Mouse (Mus musculus): ENCODE data around the gene Zfp26.

The Zfp26 gene

DNA sequence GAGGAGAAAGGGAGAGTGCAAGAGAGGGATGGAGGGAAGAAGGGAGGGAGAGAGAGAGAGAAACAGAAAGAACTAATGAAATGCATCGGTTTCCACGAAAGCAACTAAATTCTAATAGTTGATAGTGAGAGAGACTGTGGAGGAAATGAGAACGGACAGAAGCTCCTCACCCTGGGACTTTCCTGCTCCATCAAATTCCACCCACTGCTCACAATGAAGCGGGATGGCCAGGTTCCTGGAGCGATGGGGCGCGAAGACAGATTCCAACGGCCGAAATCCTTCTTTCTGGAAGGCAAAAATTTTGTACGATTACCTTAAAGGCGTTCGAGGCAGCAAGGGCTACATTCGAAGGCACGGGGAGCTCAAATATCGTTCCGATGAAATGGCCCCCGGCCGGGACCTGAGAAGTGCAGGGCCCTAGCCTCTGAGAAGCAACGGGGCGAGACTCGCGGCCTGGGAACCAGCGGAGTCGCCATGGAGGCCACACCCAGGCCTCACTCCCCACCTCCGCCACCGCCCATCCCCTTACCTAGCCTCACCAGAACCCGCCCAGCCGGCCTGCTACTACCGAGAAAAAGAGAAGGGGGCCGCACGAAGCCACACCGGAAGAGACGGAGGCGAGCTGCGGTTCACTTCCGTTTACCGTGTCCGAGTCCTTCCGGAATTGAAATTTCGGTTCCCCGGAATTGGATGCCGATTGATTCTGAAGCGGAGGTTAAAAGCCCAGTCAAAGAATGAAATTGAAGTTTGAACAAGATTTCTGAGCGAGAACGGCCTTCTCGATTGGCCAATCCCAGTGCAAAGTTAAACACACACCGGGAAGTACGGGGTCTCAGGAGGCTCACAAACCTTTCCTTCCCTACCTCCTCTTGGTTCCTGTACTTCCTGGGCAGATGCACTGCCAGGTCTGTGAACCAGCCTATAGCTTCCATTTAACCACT is at the start of gene Zfp26:
TSS of gene Zfp26 (minus strand) at position 786 of the 941 bp plus-strand sequence.
- DNase-seq (ENCODE audit: low spot score) = peak; percentile 68

DNA sequence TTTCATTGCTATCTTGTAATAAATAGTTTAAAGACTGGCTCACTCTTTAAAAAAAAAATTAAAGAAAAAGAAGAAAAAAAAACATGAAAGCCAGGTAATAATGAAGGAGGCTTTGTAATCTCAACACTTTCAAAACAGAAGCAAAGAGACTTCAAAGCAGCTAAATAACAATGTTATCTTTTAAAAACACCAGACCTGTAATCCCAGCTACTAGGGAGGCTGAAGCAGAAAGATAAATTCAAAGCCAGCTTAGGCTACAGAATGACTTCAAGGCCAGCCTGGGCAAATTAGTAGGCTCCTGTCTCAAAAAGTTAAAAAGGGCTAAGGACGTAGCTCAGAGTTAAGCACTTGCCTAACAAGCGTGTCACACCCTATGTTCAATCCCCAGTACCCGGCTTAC is 49.7 kb upstream of the Zfp26 start:
- no peak for DNase-seq (ENCODE audit: low spot score)

DNA sequence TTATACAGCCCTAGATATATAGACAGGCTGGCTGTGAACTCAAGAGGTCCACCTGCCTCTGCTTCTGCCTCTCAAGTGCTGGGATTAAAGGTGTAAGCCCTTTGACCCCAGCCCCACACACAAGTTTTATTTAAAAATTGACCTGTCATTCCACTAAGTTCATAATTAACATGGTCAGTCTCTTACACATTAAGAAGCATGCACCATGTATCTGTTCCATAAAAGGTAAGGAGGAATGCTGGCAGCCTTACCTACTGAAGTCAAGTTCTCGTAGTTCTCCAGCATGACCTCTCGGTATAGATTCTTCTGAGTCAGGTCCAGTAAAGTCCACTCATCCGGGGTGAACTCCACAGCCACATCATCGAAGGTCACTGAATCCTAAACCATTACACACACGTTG is 44.8 kb upstream of the Zfp26 start:
- DNase-seq (ENCODE audit: low spot score) = no peak

DNA sequence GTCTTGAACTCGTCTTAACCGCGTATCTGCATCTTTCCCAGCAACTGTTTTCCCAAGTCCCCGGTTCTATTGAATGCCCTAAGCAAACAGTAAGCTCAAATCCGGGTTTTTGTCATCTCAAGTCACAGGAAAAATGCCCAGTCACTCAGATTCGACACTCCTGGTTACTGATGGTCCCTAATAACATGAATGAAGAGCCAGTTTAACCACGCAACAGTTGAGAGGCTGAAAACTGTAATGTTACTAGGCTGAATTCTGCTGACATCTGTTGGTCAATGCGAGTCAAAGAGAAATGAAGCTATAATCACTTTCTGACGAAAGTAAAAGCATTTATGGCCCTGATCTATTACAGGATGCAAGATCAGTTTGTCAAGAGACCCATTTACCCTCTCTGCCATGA is 33.3 kb upstream of the Zfp26 start:
- no peak for DNase-seq (ENCODE audit: low spot score)

DNA sequence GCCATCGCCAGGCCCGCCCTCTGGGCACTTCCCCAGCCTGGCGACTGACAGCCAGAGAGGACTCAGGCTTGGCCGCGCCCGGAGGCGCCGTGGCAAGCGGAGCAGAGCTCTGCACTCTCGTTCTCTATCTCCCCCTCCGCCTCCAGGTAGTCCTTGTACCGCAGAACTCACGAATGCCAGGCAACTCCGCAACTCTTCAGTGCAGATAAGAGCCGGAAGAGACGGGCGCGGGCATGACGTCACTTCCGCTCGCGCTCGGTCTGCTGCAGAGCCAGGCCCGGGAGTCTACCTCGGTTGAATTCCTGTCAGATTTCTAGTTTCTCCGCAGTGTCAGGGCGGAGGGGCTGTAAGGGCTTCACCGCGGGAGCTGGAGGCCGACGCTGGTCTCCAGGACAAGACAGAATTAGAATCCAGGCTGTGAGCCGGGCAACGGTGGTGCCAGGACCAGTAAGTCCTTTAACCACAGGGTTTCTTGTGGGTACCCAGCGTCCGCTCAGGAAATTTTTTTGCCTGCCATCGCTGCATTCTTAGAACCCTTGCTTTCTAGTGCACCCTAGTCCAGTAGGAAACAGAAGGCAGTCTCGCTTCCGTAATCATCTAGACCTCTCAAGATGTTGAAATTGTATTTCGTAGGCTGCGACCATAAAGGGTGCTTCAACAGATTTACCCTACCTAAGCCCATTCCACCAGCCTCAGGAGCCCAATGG is 32.7 kb upstream of the Zfp26 start, which contains the start of gene Zfp426:
TSS of gene Zfp426 (minus strand) at position 220 of the 707 bp plus-strand sequence.
- DNase-seq (ENCODE audit: low spot score) = peak; percentile 53

DNA sequence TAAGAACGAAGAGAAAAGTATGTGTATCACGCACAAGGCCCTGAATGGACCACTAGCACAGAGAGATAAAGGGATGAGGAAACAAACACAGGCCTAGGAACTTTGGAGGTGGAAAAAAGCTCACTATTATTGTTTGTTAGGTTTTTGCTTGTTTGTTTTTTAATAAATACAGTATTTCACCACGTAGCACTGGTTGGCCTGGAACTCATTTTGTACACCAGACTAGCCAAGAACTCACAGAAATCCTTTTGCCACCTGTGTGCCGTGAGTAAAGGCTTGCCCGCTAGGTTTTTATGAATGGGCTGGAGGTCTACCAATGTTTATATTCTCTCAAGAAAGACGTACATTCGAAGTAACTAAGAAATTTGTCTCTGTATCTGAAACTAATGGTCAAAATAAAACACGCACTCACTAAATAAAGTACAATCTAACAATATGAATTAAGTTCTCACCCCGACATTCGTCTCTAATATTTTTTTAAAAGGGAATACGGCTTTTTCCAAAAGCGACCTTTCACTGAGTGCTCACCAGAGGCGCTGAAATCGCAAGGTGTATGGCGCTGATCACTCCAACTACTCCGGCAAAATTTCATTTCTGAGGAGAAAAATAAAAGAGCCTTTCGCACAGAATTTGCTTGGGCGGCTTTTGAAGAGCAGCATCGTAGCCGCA is 32.0 kb upstream of the Zfp26 start:
- DNase-seq (ENCODE audit: low spot score) = no peak

DNA sequence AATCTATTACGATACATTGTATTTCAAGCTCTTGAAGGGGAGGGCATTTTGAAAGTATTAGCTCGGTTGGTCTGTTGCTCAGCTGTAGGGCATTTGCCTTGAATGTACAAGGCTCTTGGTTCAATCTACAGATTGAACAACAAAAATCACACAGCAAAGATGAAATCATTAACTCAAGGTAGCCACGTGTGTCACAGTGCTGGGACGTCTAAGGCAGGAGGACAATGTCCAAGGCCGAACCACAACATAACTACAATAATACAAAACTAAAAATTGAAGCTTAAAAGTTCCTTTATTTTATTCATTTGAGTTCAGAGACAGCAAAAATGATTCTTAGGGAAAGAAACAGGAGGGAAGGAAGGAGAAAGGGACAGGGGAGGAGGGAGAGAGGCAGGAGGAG is 29.6 kb upstream of the Zfp26 start:
- DNase-seq (ENCODE audit: low spot score) = no peak

DNA sequence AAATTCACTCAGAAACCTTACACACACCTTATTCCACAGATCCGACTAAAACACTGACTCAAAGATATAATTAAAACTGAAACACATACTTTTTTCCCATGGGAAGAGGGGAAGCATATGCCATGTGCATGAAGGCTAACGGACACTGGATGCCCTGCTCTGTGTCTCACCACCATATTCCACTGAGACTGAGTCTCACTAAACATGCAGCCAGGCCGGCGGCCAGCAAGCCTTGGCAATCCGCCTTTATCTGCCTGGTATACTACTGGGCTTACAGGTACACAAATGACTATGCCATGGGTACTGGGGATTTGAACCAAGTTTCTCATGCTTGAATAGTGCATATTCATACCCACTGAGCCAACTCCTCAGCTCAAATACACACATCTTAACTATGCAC is 19.4 kb upstream of the Zfp26 start:
- no peak for DNase-seq (ENCODE audit: low spot score)

DNA sequence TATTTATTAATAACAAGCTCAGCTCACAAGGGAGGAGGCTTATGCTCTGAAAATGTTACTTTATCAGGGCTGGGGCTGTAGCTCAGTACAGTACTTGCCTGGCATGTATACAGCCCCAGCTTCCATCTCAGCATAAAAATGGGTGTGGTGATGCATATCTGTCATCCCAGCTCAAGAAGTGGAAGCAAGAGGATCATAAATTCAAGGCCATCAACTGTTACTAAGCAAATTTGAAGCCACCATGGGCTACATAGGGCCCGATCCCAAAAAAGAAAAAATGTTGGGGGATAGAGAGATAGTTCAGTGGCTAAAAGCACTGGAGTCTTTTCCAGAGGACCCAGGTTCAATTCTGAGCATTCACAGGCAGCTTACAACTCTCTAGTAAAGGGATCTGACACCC is 16.7 kb upstream of the Zfp26 start:
- DNase-seq (ENCODE audit: low spot score) = no peak

DNA sequence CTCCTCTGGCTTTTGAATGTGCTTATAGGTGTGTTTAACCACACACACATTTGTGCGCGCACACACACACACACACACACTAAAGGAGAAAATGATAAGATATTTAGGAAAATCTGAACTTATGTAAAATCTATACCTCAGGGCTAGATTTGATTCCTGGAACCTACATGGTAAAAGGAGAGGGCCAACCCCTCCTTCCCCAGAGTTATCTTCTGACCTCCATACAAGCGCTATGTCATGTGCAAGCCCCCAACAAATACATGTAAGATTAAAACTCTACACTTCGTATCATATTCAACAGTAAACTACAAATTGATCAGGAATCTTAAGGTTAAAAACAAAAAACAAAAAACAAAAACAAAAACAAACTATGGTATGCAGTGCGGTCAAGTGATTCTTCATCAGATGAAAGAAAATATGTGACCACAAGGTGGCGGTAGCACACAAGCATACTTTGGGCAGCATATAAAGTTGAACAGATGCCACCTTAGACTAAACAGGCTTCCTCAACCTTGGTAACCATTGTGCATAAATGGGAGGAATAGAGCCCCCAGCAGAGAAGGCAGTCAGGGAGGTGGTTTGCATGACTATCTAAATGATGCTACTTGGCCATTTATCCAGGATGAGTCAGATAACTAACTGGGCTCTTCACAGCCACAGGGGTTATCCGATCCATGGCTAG is 6.9 kb upstream of the Zfp26 start:
- DNase-seq (ENCODE audit: low spot score) = no peak

DNA sequence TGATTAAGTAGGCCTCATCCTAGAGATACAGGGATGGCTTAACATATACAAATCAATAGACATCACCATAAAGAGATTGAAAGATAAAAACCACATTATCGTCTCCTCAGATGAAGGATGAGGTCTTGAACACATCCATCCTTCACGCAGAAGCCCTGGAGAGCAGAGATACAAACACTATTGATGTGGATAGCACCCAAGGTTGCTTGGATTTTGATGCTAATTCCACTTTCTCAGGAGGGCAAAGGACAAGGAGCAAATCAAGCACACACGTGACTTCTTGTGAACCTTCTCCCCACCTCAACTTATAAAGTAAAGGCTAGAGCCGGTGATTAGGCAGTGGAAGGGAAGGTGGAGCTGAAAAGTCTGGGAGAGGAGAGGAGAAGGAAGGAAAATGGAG is 6.3 kb downstream of the Zfp26 start:
- no peak for DNase-seq (ENCODE audit: low spot score)

DNA sequence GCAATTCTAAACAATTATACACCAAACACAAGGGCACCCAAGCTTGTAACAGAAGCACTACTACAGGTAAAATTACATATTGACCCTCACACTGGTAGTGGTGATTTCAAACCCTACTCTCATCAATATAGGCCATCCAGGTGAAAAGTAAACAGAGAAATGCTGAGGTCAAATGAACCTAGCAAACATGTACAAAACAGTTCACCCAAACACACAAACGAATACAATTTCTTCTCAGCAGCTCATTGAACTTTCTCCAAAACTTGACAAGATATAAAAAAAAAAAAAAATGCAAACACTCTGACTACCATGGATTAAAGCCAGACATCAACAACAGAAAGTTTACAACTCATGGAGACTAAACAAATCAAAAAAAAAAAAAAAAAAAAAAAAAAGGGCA is 8.5 kb downstream of the Zfp26 start:
- DNase-seq (ENCODE audit: low spot score) = no peak

DNA sequence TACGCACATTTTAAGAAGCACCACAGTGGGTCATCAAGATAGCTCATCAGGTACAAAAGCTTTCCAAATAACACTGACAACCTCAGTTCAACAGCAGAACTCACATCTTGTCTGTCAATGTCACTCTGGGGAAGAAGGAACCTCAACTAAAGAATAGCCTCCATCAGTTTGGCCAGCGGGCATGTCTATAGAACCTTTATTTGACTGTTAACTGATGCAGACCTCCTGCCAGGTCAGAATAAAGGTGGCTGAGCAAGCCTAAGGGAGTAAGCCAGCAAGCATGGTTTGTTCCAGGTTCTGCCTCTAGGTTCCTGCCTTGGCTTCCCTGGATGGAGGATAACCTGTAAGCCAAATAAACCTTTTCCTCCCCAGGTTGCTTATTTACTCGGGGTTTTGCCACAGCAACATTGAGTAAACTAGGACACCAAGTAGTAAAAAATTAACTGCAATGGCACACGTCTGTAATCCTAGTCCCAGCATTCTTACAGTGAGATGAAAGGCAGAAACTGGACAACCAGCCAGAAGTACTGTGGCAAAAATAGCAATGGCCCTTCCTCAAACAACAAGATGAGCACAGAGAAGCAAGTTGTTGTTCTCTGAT is 16.7 kb downstream of the Zfp26 start:
- DNase-seq (ENCODE audit: low spot score) = no peak

DNA sequence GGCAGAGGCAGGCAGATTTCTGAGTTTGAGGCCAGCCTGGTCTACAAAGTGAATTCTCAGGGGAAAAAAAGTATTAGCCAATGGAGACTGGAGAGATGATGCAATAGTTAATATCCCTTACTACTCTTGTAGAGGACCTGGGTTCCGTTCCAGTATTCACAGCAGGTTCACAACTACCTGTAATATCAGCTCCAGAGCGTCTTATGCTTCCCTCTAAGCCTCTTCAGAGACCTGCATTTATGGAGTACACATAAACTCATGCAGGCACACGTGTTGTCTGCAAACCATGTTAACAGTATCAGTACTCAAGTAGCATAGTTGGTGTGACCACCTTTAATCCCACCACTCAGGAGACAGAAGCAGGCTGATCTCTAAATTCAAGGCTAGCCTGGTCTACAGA is 30.0 kb downstream of the Zfp26 start:
- no peak for DNase-seq (ENCODE audit: low spot score)

DNA sequence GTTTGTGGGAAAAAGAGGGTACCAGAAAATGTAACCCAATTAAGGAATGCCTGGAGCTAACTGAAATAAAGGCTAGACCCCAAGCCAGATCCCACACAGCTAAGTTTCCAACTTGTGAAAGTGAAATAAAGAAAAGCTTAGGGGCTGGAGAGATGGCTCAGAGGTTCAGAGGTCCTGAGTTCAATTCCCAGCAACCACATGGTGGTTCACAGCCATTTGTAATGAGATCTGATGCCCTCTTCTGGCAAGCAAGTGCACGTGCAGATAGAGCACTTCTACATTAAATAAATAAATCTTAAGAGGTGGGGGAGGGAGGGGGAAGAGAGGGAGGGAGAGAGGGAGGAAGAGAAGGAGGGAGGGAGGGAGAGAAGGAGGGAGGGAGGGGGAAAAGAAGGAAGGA is 48.5 kb downstream of the Zfp26 start:
- no peak for DNase-seq (ENCODE audit: low spot score)

DNA sequence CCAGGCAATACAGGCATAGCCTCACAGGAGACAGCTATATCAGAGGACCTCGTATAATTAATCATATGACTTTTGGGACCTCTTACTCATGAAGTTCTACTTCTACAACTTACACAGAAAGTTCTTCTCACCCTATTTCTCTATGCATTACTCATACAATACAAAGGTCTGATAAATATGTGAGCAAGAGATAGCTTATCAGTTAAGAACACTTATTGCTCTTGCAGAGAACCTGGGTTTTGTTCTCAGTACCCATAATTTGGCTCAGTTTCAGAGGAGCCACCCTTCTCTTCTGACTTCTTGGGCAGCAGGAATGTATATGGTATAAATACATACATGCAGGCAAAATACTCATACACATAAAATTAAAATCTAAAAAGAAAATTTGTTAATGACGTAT is 50.6 kb downstream of the Zfp26 start:
- no peak for DNase-seq (ENCODE audit: low spot score)

DNA sequence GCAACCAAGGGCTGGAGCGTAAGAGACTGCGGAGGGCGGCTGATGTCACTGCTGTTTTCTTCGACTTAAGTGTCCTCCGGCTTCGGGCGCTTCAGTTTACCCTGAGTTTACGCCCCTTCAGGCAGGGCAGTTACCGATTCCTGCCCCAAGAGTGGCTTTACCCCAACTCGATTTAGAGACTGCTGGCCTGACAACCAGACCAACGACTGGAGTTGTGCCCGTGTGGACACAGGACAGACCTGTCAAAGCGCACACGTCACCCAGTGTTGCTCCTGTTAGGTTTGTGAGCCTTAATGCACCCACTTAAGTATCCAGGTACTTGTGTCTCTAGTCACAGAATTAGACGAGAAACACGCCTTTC is 74.6 kb downstream of the Zfp26 start:
- no peak for DNase-seq (ENCODE audit: low spot score)

DNA sequence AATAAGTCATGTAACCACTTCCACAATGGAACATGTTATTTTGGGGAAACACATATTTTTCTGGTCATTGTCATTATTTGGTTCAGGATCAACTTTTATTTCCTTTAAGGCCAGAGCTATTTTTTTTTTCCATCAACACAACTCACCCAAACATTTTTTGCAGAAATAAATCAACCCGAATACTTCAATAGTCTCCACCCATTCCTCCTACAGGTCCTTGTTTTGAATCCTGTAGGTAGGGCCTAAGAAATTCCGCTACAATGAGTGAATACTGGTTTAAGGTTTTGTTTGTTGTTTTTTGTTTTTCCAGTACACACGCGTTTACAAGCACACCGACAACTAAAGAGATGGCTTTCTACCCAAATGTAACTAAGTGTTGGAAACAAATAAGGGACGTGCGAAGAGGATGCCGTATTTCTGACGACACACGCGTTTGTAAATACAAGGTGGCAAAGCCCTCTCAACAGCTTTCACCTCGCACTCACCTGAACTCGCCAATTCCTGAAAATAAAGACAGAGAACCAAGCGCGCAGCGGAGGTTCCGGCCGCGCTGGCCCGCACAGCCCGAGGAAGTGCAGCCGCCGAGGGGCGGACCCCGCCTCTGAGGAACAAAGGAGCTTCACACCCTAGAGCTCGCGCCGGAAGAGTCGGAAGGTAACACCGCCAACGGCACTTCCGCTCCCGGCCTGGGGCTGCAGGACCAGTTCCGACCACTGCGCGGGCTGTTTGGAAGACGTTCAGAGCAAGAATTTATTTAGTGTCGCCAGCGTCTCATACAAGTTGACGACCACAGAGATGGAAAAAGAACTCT is 75.2 kb downstream of the Zfp26 start, which contains the start of gene Zfp560:
TSS of gene Zfp560 (minus strand) at position 646 of the 811 bp plus-strand sequence.
- DNase-seq (ENCODE audit: low spot score) = peak; percentile 75

DNA sequence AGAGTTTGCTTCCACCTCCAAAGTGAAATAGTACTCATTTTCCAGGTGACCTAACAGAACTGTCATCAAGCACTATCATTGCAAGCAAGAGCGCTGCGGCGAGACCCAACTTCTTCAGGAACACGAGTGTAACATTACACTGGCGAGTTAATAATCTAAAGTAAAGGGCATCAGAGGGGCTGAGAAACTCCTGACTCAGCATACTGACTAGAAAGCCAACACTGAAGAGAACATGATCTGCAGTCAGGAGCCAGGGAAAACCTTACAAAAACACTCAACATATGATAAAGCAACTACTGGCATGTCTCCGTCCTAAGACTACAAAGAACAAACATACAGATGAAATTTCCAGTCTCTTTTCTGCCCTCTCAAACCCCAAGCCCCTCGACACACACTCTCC is 76.3 kb downstream of the Zfp26 start:
- no peak for DNase-seq (ENCODE audit: low spot score)

Measured in ovary, postnatal 10 days (tissue).